Mouse (Mus musculus): Measurements from ENCODE around the gene Tmed4. TPM values are rescaled to one million over a fixed set of nuclear protein-coding genes. Genes with fewer than 3 reads are reported as not detected.
"Not testable (repeated sequence)": the region's sequence is repeated elsewhere in the genome, so short reads cannot be mapped to it uniquely, and the experiment has no call there.

Tmed4 gene
- total RNA-seq, 2 experiments from 2014 or later = 54.1 to 57.4 TPM

DNA sequence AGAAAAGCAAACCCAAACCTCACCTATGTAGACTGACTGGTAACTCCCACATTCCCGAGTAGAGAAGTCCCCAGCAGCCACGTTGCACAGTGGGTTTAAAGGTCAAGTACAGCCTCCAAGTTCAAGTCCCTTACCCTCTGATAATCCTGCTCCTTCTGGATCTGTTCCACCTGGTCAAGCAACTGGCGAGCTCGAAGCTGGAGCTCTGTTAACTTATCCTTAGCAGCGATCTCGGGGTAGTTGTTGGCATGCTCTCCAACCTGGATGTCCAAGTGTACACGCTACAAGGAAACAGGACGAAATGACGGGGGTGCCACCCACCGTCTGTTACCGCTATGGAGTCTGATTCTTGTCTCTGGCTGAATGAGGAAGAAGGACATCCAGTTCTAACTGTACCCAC, 1.1 kb downstream of the Tmed4 start:
- no peak for DNase-seq

GRCm38 (mm10) chr11:6267320-6268254, 7.1 kb downstream of the Tmed4 start, which contains the start of gene Ddx56:
Gene Ddx56 (minus strand): TSS chr11:6267772.
- peak; percentile 90 for DNase-seq

DNA sequence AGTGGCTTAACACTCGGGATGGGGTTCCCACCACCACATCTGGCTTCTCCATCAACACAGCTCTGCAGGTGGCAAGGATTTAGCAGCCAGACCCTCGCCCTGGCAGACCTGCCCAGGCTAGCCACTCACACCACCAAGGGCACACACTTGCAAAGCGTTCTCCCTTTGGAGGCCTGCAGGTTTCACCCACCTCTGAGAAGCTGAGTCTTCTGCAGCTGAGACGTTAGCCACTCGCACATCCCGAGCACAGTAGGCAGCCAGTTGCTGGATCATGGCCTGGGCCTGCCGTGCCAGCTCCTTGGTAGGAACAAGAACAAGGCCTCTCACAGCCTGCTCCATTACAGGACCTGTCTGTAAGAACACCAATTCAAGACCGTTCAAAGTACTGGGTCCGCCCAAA, 8.0 kb downstream of the Tmed4 start:
- no peak for DNase-seq

- DNase-seq = no peak
These were observed 13.1 kb downstream of the Tmed4 start for GRCm38 (mm10) chr11:6261434-6262082.

- no peak for DNase-seq
These were observed 15.3 kb downstream of the Tmed4 start for GRCm38 (mm10) chr11:6259413-6259812.

GRCm38 (mm10) chr11:6256490-6257072, 18.1 kb downstream of the Tmed4 start:
- no peak for DNase-seq

DNA sequence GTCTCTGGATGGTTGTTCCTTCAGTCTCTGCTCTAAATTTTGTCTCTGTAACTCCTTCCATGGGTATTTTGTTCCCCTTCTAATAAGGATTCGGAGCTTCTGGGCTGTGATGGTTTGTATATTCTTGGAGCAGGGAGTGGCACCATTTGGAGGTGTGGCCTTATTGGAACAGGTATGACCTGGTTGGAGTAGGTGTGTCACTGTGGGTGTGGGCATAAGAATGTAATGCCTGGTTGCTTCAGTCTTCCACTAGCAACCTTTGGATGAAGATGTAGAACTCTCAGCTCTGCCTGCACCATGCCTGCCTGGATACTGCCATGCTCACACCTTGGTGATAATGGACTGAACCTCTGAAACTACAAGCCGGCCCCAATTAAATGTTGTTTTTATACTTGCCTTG, 20.1 kb downstream of the Tmed4 start:
- DNase-seq = not testable (repeated sequence)

GRCm38 (mm10) chr11:6252824-6253223, 21.8 kb downstream of the Tmed4 start:
- no peak for DNase-seq

DNA sequence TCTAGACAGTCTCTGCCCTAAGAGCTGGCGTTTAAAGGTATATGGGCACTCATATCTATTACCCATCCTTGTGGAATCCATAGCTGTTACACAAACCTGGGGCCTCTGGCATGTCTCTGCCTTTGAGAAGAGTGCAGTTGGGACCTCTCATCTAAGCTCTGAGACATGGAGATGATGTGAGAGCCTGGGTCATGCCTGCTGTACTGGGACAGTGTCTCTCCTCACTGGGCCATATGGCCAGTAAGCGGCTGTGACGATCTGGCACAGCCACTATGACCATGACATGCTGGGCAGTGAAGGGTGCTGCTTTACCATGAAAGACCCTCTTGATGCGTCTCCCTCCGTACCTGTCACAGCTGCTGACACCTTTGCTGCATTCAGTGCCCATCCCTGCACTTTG, 22.4 kb downstream of the Tmed4 start:
- no peak for DNase-seq

- DNase-seq = no peak
These were observed 30.0 kb downstream of the Tmed4 start for GRCm38 (mm10) chr11:6244707-6245106.

- DNase-seq = no peak
These were observed 41.6 kb downstream of the Tmed4 start for GRCm38 (mm10) chr11:6233025-6233424.

GRCm38 (mm10) chr11:6230012-6230411, 44.7 kb downstream of the Tmed4 start, which contains the start of gene Npc1l1:
Gene Npc1l1 (minus strand): TSS chr11:6230143.
- DNase-seq = no peak

DNA sequence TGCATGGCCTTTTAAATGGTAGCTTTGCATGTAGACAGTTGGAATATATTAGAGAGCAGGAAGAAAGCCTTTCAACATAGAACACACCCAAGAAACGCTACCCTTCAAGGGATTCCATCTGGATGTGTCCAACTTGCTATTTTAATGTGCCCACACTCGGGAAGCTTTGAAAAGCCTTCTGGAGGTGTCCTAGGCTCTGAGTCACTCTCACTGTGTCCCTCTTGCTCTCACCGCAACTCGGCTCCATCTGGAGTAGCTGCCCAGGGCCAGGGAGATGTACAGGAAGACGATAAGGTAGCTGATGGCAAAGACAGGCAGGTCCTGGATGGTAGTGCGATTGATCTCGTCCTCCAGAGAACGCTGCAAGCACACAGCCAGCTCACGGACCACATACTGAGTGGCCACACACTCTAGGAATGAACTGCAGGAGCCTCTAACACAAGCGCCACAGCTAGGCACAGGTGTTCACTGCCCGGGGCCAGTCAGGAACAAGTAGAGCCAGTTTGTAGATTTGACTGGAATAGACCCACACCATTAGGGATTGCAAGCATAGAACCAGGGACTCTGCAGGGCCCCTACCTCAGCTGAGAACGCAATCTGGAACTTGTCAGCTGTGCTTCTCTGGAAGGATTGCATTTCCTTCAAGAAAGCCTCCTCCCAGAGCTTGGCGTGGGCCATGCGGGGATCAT, 50.0 kb downstream of the Tmed4 start:
- DNase-seq = no peak

DNA sequence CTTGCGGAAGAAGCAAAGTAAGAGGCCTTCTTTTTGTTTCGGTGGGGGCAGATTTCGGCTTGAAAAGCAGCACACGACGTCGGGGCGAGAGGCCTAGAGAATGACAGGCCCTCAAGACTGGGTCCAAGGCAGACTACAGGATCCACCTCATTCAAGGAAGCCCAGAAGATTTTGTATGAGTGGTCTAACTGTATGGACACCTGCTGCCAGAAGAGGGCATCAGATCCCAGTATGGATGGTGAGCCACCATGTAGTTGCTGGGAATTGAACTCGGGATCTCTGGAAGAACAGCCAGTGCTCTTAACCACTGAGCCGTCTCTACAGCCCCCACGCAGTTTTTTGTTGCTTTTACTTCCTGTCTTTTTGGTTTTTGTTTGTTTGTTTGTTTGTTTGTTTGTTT, 52.5 kb downstream of the Tmed4 start:
- DNase-seq = no peak

Other genes with a start within 250 kb of the Tmed4 start
- gene Camk2b, start 208.5 kb downstream of the Tmed4 start, total RNA-seq (2021) = 100 to 1,000 TPM; 115 to 121 TPM
- gene A730071L15Rik, start 74.8 kb downstream of the Tmed4 start, total RNA-seq (2021) = under 1 TPM; 0.16 to 0.23 TPM
- gene Nudcd3, start 74.5 kb downstream of the Tmed4 start, total RNA-seq (2021) = 10 to 100 TPM; 57.6 to 60.3 TPM
- gene Npc1l1, start 44.7 kb downstream of the Tmed4 start, total RNA-seq (2021) = under 1 TPM; 0.19 to 0.33 TPM
- gene Ddx56, start 7.1 kb downstream of the Tmed4 start, total RNA-seq (2021) = 10 to 100 TPM; 27.1 to 35.2 TPM
- gene Ogdh, start 16.8 kb upstream of the Tmed4 start, total RNA-seq (2021) = 100 to 1,000 TPM; 664 to 688 TPM
- gene Zmiz2, start 114.2 kb upstream of the Tmed4 start, total RNA-seq (2021) = 10 to 100 TPM; 37.4 to 43.0 TPM
- gene Ppia, start 140.6 kb upstream of the Tmed4 start, total RNA-seq (2021) = 100 to 1,000 TPM; 197 to 277 TPM
- gene H2afv, start 169.6 kb upstream of the Tmed4 start, total RNA-seq (2021) = 10 to 100 TPM; 44.6 TPM
- 10 to 100 TPM; 21.8 to 21.9 TPM for gene Purb, start 201.0 kb upstream of the Tmed4 start, total RNA-seq (2021)
- 1 to 10 TPM in 1 of 2 experiments, under 1 TPM in 1; 0.56 to 1.0 TPM for gene Myo1g, start 246.1 kb upstream of the Tmed4 start, total RNA-seq (2021)